Mouse (Mus musculus): ENCODE measurements at regions not wholly inside any gene's neighbourhood (a gene's known extent, or its start where the extent isn't known, plus 50 kb on each side); places are given as distances from the start of the nearest gene placed in this dataset.

- TF ChIP-seq CTCF (IDR thresholded peaks at IDR 0.05; ENCODE audit: insufficient read depth, low read depth, low read length) (no peak), POLR2A (IDR thresholded peaks at IDR 0.05; ENCODE audit: insufficient read depth, low read depth, low read length) (no peak)
Measured at GRCm38 (mm10) chr3:17792537-17793039, 155.6 kb upstream of the Cypt12 start.
